Mouse (Mus musculus) liver, embryonic 16.5 days (tissue): ENCODE measurements around the gene Faap20. TPM values are rescaled to one million over a fixed set of nuclear protein-coding genes. Genes with fewer than 3 reads are reported as not detected.

Experiments used
- ATAC-seq: fragments of 200-750 bp; cut with Nextera tagmentation; 2 replicates; pipeline ENCODE4 v1.8.0; 2017; ENCODE audit warnings: low read depth, mild to moderate bottlenecking, moderate number of reproducible peaks, moderate library complexity
- H3K27ac ChIP-seq: fragments of 300-500 bp; sonication (generic); 2 replicates; pipeline ENCODE4 v1.5.1; 2014; ENCODE audit warnings: mild to moderate bottlenecking, low read length
- H3K27me3 ChIP-seq: fragments of 300-500 bp; sonication (generic); 2 replicates; pipeline ENCODE4 v1.6.1; 2014; ENCODE audit warnings: low read depth, low read length, mixed read lengths; ENCODE audit not compliant: control insufficient read depth, insufficient read depth
- H3K36me3 ChIP-seq: fragments of 300-500 bp; sonication (generic); 2 replicates; pipeline ENCODE4 v1.6.1; 2014; ENCODE audit warnings: mild to moderate bottlenecking; ENCODE audit not compliant: control insufficient read depth, insufficient read depth
- H3K4me1 ChIP-seq: fragments of 300-500 bp; sonication (generic); 2 replicates; pipeline ENCODE4 v1.6.1; 2014; ENCODE audit warnings: low read depth, low read length, mixed read lengths; ENCODE audit not compliant: control insufficient read depth
- H3K4me2 ChIP-seq: fragments of 300-500 bp; sonication (generic); 2 replicates; pipeline ENCODE4 v1.6.1; 2014; ENCODE audit warnings: low read depth, low read length, mixed read lengths
- H3K4me3 ChIP-seq: fragments of 300-500 bp; sonication (generic); 2 replicates; pipeline ENCODE4 v1.5.1; 2014; ENCODE audit warnings: low read depth, mild to moderate bottlenecking, low read length
- H3K9ac ChIP-seq: fragments of 300-500 bp; sonication (generic); 2 replicates; pipeline ENCODE4 v1.6.1; 2014; ENCODE audit warnings: low read depth, low read length
- H3K9me3 ChIP-seq: fragments of 300-500 bp; sonication (generic); replicated peaks from 2 replicates; pipeline ENCODE4 v1.6.1; 2016; ENCODE audit warnings: low read length; ENCODE audit not compliant: control insufficient read depth
- WGBS: fragments of 180-500 bp; shearing (Covaris S2); extraction: QIAGEN DNeasy Blood & Tissue Kit; methylation state at CpG from one replicate; pipeline ENCODE4 v1.1.7; 2014; ENCODE audit not compliant: insufficient replicate concordance; 5-methylcytosine and 5-hydroxymethylcytosine counted together
- polyA plus RNA-seq: library from polyadenylated mRNA; unstranded; fragments of >200 nt; fragmentation: Nextera tagmentation; extraction: Ambion mirVana; gene quantifications from 2 replicates; pipeline ENCODE4 v1.2.1, GENCODE M21; 2015

Faap20 gene
- polyA plus RNA-seq, 1 experiment from 2014 or later = 17.1 TPM

DNA sequence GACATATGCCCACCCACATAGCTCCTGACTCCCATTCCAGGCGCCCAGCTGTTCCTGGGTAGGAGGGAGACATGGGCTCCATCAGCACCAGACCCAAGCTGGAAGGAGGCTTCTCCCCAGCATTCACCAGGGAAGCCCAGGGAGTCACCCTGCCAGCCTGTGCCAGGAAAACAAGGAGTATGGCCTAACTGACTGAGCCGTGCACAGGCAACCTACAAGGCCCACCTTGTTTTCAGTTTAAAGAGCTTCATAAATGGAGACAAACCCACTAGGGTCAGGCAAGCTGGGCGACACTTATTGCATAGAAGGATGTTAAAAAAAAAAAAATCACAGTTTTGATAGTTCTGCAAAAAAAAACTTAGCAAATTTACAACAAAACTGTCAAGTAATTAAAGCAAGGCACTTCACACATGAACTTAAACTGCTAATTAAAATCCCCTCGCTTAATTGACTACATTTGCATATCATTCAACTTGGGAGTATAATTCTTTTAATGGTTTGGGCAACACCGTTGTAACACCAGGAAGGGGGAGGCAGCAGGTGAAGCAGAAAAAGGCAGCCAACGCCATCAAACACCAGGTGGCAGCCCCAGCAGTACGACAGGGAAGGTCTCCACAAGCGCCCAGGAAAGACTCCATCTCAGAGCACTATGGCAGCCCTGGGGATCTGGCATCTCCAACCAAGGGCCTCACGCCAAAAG is 36.4 kb upstream of the Faap20 start:
- Histone ChIP-seq H3K9ac (no peak overlapping the region), H3K4me1 (peaks cover 45% of the 10 kb centered on the region), H3K27me3 (no peaks in the 10 kb centered on the region), H3K36me3 (no peaks in the 10 kb centered on the region), H3K9me3 (no peaks in the 10 kb centered on the region), H3K4me2 (no peak overlapping the region), H3K4me3 (no peak overlapping the region), H3K27ac (no peak overlapping the region)
- ATAC-seq = no peak
- WGBS = 56% methylated on average over 9 of the region's 9 CpGs

DNA sequence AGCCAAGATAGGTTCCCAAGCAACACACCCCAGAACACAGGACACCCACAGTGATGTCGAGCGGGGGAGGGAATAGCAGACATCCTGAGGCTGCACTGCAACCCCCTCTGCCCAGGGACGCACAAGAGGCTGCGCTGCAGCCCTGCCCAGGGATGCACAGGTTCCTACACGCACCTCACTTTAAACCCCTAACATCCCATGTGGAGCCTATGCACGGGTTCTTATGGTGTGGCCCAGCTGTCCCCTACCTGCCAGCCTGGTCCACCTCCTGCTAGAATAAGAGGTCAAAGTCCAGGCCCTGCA is 35.9 kb upstream of the Faap20 start:
- no peak overlapping the region for H3K4me3 ChIP-seq
- H3K27ac ChIP-seq = no peak overlapping the region
- no peak overlapping the region for H3K9ac ChIP-seq
- peaks cover 46% of the 10 kb centered on the region for H3K4me1 ChIP-seq
- H3K36me3 ChIP-seq = no peaks in the 10 kb centered on the region
- H3K27me3 ChIP-seq = no peaks in the 10 kb centered on the region
- H3K9me3 ChIP-seq = no peaks in the 10 kb centered on the region
- WGBS = 59% methylated on average over 6 of the region's 6 CpGs
- H3K4me2 ChIP-seq = no peak overlapping the region
- 0 out of 2 replicates have a peak, but pooled peaks have one; percentile 20 for ATAC-seq

DNA sequence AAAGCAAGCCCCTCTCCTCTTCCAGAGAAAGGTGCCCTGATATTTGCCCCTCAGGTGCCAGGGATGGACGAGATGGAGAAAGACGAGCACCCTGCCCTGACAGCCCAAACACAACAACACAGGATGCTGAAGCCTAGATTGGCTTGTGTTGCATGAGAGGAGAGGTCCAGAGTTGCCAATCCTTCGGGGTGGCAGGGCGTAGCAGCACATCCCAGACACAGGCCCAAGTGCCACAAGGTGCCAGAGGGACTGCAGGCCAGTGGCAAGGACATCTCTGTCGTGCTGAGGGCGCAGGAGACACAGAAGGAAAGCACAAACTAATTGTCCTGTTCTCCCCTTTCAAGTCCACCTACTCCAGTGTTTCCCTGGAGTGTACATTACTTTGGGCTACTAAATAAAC is 35.4 kb upstream of the Faap20 start:
- H3K36me3 ChIP-seq = no peaks in the 10 kb centered on the region
- no peak overlapping the region for H3K27ac ChIP-seq
- no peak overlapping the region for H3K4me3 ChIP-seq
- WGBS = 59% methylated on average over 6 of the region's 6 CpGs
- ATAC-seq = no peak
- no peak overlapping the region for H3K4me2 ChIP-seq
- H3K27me3 ChIP-seq = no peaks in the 10 kb centered on the region
- H3K9ac ChIP-seq = no peak overlapping the region
- no peaks in the 10 kb centered on the region for H3K9me3 ChIP-seq
- peaks cover 51% of the 10 kb centered on the region for H3K4me1 ChIP-seq

DNA sequence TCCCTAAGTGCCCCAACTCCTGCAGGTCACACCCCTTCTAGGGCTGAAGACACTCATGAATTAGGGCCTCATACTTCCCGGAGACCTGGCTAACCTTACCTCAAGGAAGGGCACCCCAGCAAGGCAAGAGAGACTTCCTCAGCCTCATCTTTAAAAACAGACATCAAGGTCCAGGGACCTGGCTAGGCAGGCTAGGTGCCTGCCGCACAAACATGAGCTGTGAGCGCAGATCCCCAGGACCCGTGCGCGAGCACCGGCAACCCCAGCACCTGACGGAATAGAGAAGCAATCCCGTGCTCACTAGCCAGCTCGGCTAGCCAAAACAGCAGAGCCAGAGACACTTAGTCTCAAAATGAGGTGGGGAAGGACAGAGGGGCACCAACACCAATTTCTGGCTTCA is 34.8 kb upstream of the Faap20 start:
- no peak for ATAC-seq
- Histone ChIP-seq H3K9me3 (no peaks in the 10 kb centered on the region), H3K27ac (no peak overlapping the region), H3K4me1 (peaks cover 55% of the 10 kb centered on the region), H3K4me2 (no peak overlapping the region), H3K27me3 (no peaks in the 10 kb centered on the region), H3K36me3 (no peaks in the 10 kb centered on the region), H3K9ac (no peak overlapping the region), H3K4me3 (no peak overlapping the region)
- WGBS = 72% methylated on average over 10 of the region's 10 CpGs

DNA sequence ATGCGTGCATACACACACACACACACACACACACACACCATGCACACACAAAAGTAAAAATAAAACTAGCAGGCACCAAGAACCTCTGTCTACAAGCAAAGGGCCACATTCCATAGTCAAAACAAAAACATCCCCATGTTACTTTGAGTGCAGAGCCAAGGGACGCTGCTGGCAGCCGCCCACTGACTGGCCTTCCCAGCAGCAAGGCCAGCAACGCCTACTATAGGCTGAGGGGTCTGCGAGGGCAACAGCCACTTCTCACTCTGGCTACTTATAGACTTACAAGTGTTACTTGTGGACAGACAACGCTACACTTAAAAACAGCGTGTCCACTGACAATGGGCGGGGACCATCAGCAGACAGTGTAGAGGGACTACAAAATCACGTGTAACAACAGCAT is 34.4 kb upstream of the Faap20 start:
- no peaks in the 10 kb centered on the region for H3K9me3 ChIP-seq
- H3K27ac ChIP-seq = no peak overlapping the region
- H3K9ac ChIP-seq = no peak overlapping the region
- H3K4me1 ChIP-seq = peaks cover 59% of the 10 kb centered on the region
- ATAC-seq = no peak
- no peak overlapping the region for H3K4me3 ChIP-seq
- H3K4me2 ChIP-seq = no peak overlapping the region
- no peaks in the 10 kb centered on the region for H3K27me3 ChIP-seq
- H3K36me3 ChIP-seq = no peaks in the 10 kb centered on the region
- WGBS = 66% methylated on average over 9 of the region's 9 CpGs

DNA sequence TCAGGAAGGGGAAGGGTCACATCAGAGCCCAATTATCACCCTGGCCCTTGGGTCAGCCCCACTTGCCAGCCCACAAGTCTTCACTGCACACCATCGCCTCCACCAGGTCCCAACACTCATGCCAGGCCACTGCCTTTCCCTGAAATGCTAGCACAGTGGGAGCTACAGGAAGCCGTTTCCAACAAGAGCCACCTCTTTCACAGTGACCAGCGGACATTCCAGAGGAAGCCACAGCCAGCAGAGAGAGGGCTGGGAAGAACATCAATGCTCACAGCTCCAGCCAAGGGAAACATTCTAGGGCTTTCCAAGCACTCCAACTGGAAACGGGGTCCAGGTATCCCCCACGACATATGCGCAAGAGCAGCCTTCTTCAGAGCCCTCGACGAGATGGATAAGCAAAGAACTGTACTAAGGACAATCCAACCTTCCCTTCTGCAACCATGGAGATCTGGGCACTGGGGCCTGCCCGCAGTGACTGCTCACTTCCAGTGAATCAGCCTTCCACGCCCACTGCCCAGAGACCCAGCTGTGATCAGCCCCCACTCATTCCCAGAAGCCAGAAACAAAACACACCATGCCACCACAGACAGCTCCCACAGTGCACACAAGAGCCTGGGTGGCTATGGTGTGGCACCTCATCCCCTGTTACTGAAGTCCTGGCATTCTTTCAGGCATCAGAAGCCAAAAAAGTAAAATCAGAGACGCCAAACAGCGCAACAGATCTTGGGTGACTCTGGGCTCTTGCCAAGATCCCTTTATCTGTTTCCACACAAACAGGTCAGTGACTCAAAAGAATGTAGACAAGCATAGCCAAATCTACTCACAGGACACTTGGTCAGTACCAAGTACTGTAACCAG is 33.6 kb upstream of the Faap20 start:
- ATAC-seq = no peak
- H3K9me3 ChIP-seq = no peaks in the 10 kb centered on the region
- no peak overlapping the region for H3K9ac ChIP-seq
- no peak overlapping the region for H3K4me2 ChIP-seq
- no peaks in the 10 kb centered on the region for H3K36me3 ChIP-seq
- H3K27ac ChIP-seq = no peak overlapping the region
- H3K4me1 ChIP-seq = peaks cover 67% of the 10 kb centered on the region
- peaks cover 5% of the 10 kb centered on the region for H3K27me3 ChIP-seq
- H3K4me3 ChIP-seq = no peak overlapping the region
- WGBS = 60% methylated on average over 12 of the region's 12 CpGs

DNA sequence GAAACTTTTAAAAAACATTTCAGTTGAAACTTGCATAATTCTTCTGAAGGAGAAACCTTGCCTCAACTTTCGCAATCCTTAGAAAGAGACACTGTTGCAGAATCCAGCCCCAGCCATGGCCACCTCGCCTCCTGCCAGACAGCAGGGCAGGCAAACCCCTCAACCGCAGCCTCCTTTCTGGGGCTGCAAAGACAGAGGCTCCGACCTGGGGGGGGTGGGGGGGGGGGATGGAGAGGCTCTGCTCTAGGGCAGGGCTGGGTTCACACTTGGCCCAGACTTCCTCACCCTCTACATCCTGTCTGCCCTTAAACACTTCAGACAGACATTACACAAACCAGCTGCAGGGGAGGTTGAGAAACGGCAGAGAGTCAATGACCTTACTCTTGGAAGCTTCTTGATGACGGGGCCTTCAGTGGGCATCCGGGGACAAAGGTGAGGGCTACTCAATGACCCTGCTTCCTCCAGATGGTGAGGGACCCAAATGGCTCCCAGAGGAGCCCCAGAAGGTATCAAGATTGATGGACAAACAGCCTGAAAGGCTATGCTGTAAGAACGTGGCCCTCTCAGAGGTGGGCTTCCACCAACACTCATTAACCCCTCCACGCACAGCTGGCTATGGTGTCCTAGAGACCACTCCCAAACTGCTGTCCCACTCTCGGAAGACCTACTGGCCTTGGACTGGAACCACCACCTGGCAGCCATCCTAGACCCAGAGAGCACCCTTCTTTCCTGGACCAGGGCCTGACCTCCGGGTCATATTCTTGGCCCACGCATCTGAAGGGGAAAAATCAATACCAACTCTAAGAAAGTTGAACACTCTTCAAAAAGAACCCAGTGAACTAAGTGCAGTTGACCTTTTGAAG is 32.1 kb upstream of the Faap20 start:
- Histone ChIP-seq H3K4me2 (peak overlapping the region; percentile 17), H3K36me3 (no peaks in the 10 kb centered on the region), H3K4me3 (no peak overlapping the region), H3K9me3 (no peaks in the 10 kb centered on the region), H3K27ac (0 out of 2 replicates have a peak overlapping the region, but pooled peaks have one; percentile 6), H3K27me3 (peaks cover 20% of the 10 kb centered on the region), H3K4me1 (peaks cover 70% of the 10 kb centered on the region), H3K9ac (no peak overlapping the region)
- 35% methylated on average over 12 of the region's 12 CpGs for WGBS
- peak; percentile 33 for ATAC-seq

DNA sequence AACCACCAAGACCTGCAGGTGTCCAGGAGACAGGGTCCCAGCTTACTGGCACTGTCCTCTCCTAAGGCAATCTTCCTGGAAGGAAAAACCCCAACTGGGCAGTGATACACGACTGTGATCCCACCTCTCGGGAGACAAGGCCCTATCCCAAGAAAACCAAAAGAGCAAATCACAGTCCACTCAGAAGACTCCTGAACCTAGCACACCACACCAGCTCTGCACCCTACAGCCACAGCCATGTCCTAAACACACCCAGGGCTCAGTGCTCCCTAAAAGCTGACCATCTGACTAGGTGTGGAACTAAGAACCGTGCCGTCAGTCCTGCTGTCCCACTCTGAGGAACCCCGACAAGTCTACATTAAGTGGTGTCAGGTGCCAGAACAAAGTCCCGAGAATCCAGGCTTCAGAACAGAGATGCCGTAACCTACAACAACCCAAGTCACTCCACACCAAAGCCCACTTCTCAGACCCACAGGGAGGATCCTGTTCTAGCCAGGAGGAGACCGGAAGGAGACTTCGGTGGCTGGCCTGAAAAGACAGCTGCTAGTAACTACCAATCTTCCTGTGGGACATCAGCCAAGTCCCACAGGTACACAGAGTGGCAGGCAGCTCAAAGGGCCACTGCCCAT is 31.4 kb upstream of the Faap20 start:
- Histone ChIP-seq H3K4me2 (peak overlapping the region; percentile 75), H3K36me3 (no peaks in the 10 kb centered on the region), H3K9me3 (no peaks in the 10 kb centered on the region), H3K27me3 (peaks cover 20% of the 10 kb centered on the region), H3K4me1 (peaks cover 70% of the 10 kb centered on the region), H3K4me3 (no peak overlapping the region), H3K27ac (no peak overlapping the region), H3K9ac (no peak overlapping the region)
- no peak for ATAC-seq
- WGBS = 67% methylated on average over 9 of the region's 9 CpGs
